Mouse (Mus musculus): ENCODE data around the gene A930017K11Rik. TPM values are rescaled to one million over a fixed set of nuclear protein-coding genes. Genes with fewer than 3 reads are reported as not detected.

Gene A930017K11Rik
- polyA plus RNA-seq, 2 experiments from 2014 or later: not detected

- ATAC-seq: no peak
Observed at GRCm38 (mm10) chr17:25958771-25959494, 6.6 kb upstream of the A930017K11Rik start.

- ATAC-seq: no peak
Observed at GRCm38 (mm10) chr17:25957586-25958051, 5.3 kb upstream of the A930017K11Rik start.

GRCm38 (mm10) chr17:25956631-25957030 lies 4.3 kb upstream of the A930017K11Rik start:
- ATAC-seq: no peak

GRCm38 (mm10) chr17:25956201-25956600 lies 3.8 kb upstream of the A930017K11Rik start:
- no peak for ATAC-seq

- ATAC-seq: no peak
Observed at GRCm38 (mm10) chr17:25955736-25956135, 3.4 kb upstream of the A930017K11Rik start.

GRCm38 (mm10) chr17:25954671-25955070 lies 2.3 kb upstream of the A930017K11Rik start:
- ATAC-seq: no peak

- ATAC-seq: no peak
Observed at GRCm38 (mm10) chr17:25953161-25953560, 796 bp upstream of the A930017K11Rik start.

GRCm38 (mm10) chr17:25951225-25951802 lies 1.1 kb downstream of the A930017K11Rik start:
- ATAC-seq: no peak

- no peak for ATAC-seq
Observed at GRCm38 (mm10) chr17:25950706-25951105, 1.7 kb downstream of the A930017K11Rik start.

- ATAC-seq: no peak
Observed at GRCm38 (mm10) chr17:25949981-25950380, 2.4 kb downstream of the A930017K11Rik start.

GRCm38 (mm10) chr17:25948051-25948450 lies 4.3 kb downstream of the A930017K11Rik start:
- no peak for ATAC-seq

- no peak for ATAC-seq
Observed at GRCm38 (mm10) chr17:25947576-25947975, 4.8 kb downstream of the A930017K11Rik start.

- no peak for ATAC-seq
Observed at GRCm38 (mm10) chr17:25946891-25947290, 5.5 kb downstream of the A930017K11Rik start.

- ATAC-seq: no peak
Observed at GRCm38 (mm10) chr17:25946349-25946748, 6.0 kb downstream of the A930017K11Rik start.

- no peak for ATAC-seq
Observed at GRCm38 (mm10) chr17:25945517-25946155, 6.7 kb downstream of the A930017K11Rik start.

GRCm38 (mm10) chr17:25944366-25945163 lies 7.8 kb downstream of the A930017K11Rik start, which contains the start of the genes Pigq and Nhlrc4:
TSS of gene Pigq (minus strand) at chr17:25944936.
TSS of gene Nhlrc4 (minus strand) at chr17:25944961.
- ATAC-seq: no peak

GRCm38 (mm10) chr17:25943769-25944168 lies 8.6 kb downstream of the A930017K11Rik start:
- no peak for ATAC-seq

GRCm38 (mm10) chr17:25943221-25943620 lies 9.1 kb downstream of the A930017K11Rik start:
- no peak for ATAC-seq

GRCm38 (mm10) chr17:25942597-25943151 lies 9.7 kb downstream of the A930017K11Rik start:
- ATAC-seq: no peak

GRCm38 (mm10) chr17:25941511-25942241 lies 10.7 kb downstream of the A930017K11Rik start:
- peak; percentile 72 for ATAC-seq

GRCm38 (mm10) chr17:25934526-25934925 lies 17.8 kb downstream of the A930017K11Rik start:
- ATAC-seq: no peak

- ATAC-seq: no peak
Observed at GRCm38 (mm10) chr17:25925348-25925747, 27.0 kb downstream of the A930017K11Rik start.

Measured in CD4-positive, CD25-positive, alpha-beta regulatory T cell, adult 4 months (primary cell).